Mouse (Mus musculus): ENCODE measurements around the gene Gpsm3.
A peak's percentile ranks its signal among the peaks of the same experiment; 100 is the strongest.

Gpsm3 gene

GRCm38 (mm10) chr17:34583819-34584218 lies 5.8 kb upstream of the Gpsm3 start:
- no peak for DNase-seq

- no peak for DNase-seq
These were observed 4.5 kb upstream of the Gpsm3 start for GRCm38 (mm10) chr17:34585121-34585520.

GRCm38 (mm10) chr17:34585877-34586771 lies 3.5 kb upstream of the Gpsm3 start:
- no peak for DNase-seq

DNA sequence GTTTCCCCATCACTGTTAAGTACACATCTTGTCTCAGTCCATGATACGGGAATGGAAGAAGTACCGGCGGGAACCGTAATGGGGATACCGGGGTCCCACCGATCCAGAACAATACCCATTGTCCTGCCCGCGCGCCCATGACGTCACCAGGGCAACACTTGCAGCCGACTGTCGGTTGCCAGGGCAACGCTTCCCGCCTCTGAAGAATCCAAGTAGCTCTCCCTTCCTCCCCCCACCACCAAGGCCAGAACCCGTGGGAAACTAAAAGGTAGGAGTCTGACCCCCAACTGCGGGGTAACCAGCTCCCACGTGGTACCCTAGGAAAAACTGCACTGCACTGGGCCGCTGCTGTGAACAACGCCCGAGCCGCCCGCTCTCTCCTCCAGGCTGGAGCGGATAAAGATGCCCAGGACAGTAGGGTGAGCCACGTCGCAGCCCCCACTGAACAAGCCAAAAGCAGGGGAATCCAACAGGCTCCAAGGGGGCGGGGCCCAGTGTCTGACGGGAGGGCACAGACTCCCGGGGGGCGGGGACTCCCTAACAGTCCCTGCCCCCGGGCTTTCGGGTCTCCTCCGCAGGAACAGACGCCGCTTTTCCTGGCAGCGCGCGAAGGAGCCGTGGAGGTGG lies 2.7 kb upstream of the Gpsm3 start:
- DNase-seq: peak; percentile 93

- DNase-seq: peak; percentile 98
These were observed 2.2 kb upstream of the Gpsm3 start for GRCm38 (mm10) chr17:34587423-34587811.

DNA sequence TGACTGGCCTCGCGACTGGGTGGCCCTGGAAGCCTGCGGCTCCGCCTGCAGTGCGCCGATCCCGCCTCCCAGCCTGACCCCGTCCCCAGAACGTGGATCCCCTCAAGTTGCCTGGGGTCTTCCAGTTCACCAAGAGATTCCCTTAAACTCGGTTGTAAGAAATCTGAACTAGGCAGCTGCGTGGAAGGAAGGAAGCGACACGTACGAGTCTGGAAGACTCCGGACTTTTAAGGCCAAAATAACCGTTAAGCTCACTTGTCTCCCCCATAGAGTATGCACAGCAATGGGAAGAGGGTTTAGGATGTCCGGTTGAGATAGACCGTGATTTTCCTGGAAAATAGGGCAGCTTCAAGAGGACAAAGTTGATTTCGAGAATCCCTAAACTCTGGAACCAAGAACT lies 1.8 kb upstream of the Gpsm3 start:
- no peak for DNase-seq

DNA sequence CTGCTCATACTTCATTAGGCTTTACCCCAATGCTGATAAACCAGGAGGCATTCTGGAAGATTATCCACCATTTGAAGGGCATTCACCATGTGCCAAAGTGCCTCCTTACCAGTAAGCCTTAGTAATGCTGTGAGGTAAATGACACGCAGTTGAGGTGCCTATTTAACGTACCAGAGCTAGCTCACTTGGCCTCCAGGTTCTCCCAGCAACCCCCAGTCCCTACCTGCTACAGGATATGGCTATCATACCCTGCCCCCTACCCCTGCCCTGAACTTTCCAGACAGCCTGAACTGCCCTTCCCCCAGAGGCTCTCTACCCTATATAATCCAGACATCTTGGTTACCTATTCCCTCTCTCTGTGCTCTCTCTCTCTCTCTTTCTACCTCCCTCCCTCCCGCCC lies 839 bp upstream of the Gpsm3 start:
- no peak for DNase-seq

DNA sequence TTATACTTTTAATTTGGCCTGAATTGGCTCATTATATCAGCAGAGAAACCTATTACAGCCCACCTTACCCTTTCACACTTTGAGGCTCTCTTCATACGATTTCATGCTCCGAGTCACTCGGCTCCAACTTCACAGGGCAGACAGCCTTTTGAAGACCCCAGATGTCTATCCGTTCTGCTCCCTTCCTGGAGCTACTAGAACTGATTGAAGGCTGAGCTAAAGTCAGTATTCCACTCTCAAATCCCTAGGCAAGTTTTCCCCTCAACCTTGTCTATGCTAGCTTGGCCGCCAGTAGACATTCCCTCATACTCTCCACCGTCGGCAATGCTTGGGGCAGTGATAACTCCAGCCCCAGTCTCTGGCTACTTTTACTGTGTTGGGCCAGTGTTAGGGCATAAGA lies 400 bp upstream of the Gpsm3 start:
- no peak for DNase-seq

GRCm38 (mm10) chr17:34590154-34590987 lies 765 bp downstream of the Gpsm3 start:
- no peak for DNase-seq

GRCm38 (mm10) chr17:34591029-34591993 lies 1.7 kb downstream of the Gpsm3 start, which contains the start of gene Pbx2:
Pbx2 (plus strand) TSS chr17:34591266.
- peak; percentile 62 for DNase-seq

- peak; percentile 96 for DNase-seq
These were observed 2.4 kb downstream of the Gpsm3 start for GRCm38 (mm10) chr17:34591994-34592375.

DNA sequence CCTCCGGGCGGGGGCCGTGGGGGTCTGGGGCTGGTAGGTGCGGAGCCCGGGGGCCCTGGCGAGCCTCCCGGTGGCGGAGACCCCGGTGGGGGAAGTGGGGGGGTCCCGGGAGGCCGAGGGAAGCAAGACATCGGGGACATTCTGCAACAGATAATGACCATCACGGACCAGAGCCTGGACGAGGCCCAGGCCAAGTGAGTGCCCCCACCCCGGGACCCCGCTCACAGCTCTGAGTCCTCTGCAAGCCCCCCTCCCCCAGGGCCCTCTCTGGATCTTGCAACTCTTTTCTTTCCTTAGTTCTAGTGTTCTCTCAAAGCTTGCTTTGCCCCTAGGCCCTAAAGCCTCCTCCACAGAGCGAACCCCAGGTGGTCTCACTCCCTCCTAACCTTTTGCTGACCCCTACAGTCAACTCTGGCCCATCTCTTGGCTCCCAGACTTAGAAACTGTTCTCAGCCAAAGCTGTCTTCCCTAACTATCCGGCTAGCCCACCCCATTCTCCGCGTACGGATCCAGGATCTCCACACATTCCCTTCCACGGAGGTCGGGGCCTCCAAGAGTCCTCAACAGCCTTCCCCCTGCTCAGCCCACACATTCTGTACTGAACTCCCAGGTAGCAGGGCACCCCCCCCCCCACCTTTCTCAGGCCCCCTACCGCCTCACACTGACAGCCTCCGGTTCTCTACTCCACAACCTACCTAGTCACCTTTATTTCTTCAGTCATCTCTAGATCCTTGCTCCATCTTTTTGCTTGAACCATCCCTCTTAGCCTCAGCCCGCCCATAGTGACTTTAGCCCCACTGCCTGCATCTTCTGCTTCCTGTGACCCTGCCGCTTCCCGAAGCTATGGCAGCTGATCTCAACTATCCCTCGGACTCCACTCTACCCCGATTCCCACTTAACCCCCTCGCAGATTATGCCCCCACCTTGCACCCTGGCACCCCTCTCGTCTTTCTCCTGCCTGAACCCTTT lies 3.3 kb downstream of the Gpsm3 start:
- DNase-seq: no peak

- DNase-seq: peak; percentile 29
These were observed 4.3 kb downstream of the Gpsm3 start for GRCm38 (mm10) chr17:34593752-34594525.

DNA sequence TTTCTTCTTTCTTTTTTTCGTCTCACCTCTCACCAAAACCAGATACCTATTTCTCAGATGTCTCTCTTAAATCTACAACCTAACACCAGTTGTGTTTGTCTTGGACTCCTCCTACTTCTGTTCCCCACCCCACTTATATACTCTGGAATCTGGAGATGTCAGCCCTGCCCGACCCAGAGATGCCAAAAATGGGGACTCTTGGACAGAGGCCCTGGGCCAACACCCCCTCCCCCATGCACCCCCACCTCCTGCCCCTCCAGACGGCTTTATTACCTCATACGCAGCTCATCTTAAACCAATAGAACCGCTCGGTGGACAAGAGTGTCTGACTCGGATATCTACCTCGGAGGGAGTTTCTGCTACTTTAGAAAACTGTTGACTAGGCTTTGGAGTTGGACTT lies 6.5 kb downstream of the Gpsm3 start:
- no peak for DNase-seq

- DNase-seq: no peak
These were observed 8.0 kb downstream of the Gpsm3 start, which contains the start of gene Ager for GRCm38 (mm10) chr17:34597566-34598095. Ager (plus strand) TSS chr17:34597862.

DNA sequence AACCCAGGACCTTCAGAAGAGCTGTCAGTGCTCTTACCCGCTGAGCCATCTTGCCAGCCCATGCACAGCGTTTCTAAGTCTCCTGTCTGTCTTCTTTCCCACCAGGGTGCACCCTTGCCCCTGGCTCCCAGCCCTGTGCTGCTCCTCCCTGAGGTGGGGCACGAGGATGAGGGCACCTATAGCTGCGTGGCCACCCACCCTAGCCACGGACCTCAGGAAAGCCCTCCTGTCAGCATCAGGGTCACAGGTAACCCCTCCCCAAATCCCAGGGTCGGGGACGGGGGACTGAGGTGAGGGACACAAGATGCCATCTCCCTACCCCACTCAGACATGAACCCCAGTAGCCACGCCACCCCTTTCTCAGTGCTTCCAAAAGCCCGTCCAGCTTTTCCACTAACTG lies 10.3 kb downstream of the Gpsm3 start:
- DNase-seq: no peak

GRCm38 (mm10) chr17:34601796-34602195 lies 12.2 kb downstream of the Gpsm3 start:
- DNase-seq: no peak

DNA sequence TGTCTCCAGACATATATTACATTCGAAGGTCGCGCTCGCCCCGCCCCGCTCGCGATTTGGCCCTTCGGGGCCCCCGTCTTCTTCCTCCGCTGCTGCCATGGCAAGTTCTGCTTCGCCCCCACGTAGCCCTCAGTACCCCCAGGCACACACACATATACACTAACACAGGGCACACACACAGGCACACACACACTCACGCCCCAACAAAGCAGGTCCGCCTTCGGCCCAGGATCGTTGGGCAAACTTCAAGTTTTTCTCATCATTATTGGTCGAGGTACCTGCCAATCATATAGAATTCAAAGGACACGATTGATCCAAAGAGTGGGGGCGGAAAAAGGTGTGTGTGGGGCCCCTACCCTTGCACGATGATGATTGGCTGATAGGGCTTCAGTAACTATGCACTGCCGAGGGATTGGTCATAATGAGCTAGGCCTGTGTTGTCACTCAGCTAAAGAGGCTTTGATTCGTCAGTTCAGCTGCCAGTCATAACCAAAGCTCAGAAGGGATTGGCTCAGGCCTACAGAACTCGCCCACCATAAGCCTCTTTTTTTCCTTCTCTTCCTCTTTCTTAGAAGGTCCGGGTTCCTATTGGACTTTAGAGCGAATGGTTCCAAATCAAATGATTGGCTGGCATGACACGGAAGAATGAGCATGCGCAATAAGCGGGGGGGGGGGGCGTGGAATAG lies 13.9 kb downstream of the Gpsm3 start, which contains the start of gene Rnf5:
Rnf5 (minus strand) TSS at position 316 of the 686 bp plus-strand sequence.
- DNase-seq: peak; percentile 96

DNA sequence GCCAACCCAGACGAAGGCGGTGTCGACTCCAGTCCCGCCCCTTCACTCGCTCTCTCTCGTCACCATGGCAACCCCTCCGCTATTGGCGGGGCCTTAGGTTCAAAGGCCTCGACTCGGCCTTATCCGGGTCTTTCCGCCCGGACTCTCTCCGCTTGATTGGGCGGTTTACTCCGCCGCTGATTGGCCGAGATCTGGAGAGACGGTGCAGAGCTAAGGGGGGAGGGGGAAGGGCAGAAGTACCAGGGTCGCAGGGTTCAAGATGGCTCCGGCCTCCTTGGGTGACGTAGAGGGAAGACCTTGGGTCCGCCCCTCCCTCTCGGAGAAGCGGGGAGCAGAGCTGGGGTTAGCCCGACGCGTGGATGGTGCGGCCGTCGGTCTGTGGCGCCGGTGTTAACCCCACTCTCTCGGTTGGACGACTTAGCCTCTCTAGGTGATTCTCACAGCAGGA lies 14.5 kb downstream of the Gpsm3 start, which contains the start of gene Agpat1:
Agpat1 (plus strand) TSS at position 202 of the 448 bp plus-strand sequence.
- DNase-seq: peak; percentile 99

All from liver (tissue).